Mouse (Mus musculus): Measurements from ENCODE around the gene Crtc2.
"Not testable (repeated sequence)": the region's sequence is repeated elsewhere in the genome, so short reads cannot be mapped to it uniquely, and the experiment has no call there.

The Crtc2 gene

DNA sequence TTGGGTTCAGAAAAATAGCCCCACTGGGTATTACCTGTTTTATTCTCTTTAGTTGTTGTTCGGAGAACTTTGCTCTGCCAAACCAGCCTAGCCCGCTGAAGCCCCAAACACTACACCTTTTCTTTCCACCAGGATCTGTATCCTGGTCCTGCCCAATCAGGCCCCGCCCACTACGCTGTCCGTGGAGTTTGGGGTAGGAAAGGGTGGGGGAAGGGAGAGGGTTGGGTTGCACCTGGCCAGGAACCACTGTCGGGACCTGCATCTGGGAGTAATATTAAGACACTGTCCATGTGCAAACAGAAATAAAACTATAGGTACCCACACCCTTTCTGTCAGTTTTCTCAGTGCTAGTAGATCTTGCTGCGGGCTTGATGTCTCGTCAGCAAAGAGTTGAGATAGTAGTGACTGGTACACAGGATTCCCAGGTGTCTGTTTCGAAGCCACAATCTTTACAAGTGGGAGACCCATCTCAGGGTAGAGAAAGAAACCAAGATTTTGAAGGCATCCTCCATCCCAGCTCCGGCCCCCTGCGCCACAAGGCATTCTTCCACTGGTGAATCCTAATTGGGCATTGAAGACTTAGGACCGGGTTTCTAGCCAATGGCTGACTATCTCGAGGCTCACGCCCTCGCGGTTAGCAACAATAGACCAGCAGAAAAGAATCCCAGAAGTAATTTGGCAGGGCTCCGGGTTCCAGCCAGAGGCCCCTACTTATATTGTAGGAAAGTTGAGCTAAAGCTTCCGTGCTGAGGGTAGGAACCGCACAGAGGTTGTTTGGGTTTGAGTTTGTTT is 10.8 kb upstream of the Crtc2 start, which contains the start of gene Creb3l4:
Gene Creb3l4, minus strand, starts transcription at position 529 of the 792 bp plus-strand sequence.
- no peak for DNase-seq

DNA sequence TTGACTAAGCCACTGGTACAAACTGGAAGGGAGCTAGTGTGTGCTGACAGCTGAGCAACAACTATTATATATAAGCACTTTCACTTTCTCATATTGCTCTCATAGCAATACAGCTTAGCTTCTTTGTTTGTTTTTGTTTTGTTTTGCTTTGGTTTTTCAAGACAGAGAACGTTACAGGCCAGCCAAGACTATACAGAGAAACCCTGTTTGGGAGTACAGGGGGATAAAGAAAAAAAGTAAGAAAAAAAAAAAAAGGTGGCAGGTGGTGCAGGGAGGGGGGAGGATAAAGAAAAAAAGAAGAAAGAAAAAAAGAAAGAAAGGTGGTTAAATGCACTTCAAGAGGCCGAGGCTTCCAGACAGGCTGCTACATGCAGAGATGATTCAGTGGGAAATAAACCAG is 8.6 kb upstream of the Crtc2 start:
- no peak for DNase-seq

- DNase-seq = no peak
These were observed 6.4 kb upstream of the Crtc2 start for GRCm38 (mm10) chr3:90247630-90247959.

DNA sequence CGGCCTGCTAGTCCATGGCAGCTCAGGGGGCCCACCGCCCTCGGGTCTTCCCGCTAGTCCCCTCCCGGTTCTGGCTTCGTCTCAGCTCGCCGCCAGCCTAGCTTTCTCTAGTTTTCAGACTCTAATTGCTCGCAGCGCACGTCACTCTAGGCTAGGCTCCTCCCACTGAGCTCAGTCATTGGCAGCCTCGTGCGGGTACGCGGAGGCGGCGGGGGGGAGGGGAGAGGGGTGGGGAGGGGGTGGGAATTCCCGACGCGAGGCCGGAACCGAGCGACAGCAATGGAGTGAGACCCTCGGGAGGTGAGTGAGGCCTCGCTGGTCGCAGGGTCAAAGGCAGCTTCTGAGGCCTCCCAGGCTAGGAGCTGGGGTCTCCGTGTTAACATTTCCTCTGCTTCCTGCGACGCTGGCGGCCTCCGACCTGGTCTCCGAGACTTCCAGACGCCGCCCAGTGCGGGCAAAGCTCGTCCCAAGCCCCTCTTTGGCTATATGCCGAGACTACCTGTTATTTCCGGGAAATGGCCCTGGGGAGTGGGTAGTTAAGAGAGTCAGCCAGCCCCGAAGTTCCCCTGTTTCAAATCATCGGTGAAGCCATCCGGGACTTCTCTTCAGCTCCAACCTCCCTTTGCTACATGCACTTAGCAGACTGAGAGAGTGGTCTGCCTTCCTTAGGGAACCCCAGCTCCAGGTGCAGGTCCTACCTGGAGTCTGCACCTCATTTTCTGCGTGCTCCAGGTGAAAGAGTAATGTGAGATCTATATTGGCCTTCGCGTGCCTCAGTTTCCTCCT is 5.8 kb upstream of the Crtc2 start, which contains the start of gene Slc39a1:
Gene Slc39a1, plus strand, starts transcription at position 213 of the 786 bp plus-strand sequence.
- DNase-seq = peak; percentile 96

GRCm38 (mm10) chr3:90248746-90249100 is 5.2 kb upstream of the Crtc2 start:
- no peak for DNase-seq

- DNase-seq = no peak
These were observed 3.2 kb upstream of the Crtc2 start for GRCm38 (mm10) chr3:90250791-90251190.

GRCm38 (mm10) chr3:90251731-90252226 is 2.2 kb upstream of the Crtc2 start:
- not testable (repeated sequence) for DNase-seq

- not testable (repeated sequence) for DNase-seq
These were observed 1.3 kb upstream of the Crtc2 start for GRCm38 (mm10) chr3:90252659-90253058.

- DNase-seq = not testable (repeated sequence)
These were observed 789 bp upstream of the Crtc2 start for GRCm38 (mm10) chr3:90253174-90253573.

DNA sequence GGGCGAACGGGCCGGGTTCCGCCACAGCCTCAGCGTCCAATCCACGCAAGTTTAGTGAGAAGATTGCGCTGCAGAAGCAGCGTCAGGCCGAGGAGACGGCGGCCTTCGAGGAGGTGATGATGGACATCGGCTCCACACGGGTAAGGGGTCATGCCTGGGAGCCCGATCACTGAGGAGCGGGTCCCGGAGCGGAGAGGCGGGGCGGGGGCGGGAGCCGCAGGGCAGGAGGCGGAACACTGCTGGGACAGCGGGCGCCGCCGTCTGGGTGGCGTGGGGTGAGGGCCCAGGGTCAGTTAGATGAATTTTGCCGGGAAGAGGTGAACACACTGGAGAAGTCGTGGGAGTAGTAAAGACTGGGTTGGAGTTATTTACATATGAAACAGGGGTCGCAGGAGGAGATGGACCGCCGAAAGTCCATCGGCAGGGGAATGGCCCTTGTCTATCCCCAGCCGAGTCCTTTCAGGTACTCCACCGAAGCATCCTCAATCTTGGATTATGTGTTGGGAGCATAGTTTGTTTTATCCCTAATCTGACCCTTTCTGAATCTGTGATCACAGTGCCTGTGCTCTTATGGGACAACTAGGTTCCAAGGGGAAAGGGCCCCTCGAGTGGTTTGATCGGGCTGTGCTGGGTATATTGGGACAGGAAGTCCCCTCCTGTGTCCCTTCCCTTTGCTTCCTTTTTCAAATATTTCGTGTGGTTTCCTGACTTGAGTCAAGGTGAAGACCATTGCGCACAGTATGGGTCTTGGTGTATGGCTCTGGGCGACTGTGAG is 643 bp downstream of the Crtc2 start:
- no peak for DNase-seq

DNA sequence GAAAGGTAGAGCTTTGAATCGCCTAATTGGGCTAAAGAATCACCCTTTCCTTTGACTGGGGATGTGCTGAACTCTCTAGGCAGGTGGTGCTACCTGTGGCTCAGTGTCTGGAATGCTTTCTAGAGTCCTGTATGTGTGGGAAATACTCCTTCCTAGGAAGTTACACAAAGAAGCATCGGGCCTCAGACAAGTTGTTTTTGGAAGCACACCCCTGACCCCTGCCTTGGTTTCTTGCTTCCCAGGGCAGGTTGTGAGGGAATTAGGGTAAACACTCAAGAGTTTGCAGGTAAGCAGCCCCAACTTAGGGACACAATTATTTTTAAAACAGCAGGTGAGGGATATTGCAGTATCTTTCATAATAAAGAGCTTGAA is 1.2 kb downstream of the Crtc2 start:
- no peak for DNase-seq

DNA sequence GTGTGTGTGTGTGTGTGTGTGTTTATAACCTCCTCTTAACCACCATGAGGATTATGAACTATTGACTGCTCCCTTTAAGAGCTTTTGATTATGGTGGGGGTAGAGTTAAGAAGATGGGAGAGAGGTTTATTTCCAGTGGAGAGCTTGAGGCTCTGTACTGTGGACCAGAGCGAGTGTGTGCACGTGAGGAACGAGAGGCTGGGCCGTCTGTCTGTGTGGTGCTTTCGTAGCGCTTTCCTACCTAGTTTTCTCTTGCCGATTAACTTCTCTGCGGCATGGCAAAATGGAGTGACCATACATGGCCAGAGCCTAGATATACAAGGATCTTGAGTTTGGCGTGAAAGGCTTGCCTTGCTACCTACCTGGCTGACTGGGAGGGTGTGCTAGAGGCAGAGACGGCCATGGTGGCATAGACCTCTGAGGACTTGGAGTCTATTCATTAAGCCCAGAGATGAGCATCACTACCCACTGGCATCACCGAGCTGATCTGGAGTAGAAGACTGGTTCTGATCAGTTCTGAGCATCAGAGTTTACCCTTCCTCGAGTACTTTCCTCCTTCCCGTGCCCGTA is 1.9 kb downstream of the Crtc2 start:
- no peak for DNase-seq

GRCm38 (mm10) chr3:90256731-90257530 is 3.0 kb downstream of the Crtc2 start:
- DNase-seq = peak; percentile 60

- peak; percentile 71 for DNase-seq
These were observed 4.6 kb downstream of the Crtc2 start for GRCm38 (mm10) chr3:90258521-90258920.

- no peak for DNase-seq
These were observed 9.3 kb downstream of the Crtc2 start for GRCm38 (mm10) chr3:90263121-90263771.

GRCm38 (mm10) chr3:90264687-90265033 is 10.7 kb downstream of the Crtc2 start:
- no peak for DNase-seq

GRCm38 (mm10) chr3:90265034-90265931 is 11.3 kb downstream of the Crtc2 start, which contains the start of gene Dennd4b:
TSS of gene Dennd4b (plus strand) at chr3:90265185.
- peak; percentile 91 for DNase-seq

DNA sequence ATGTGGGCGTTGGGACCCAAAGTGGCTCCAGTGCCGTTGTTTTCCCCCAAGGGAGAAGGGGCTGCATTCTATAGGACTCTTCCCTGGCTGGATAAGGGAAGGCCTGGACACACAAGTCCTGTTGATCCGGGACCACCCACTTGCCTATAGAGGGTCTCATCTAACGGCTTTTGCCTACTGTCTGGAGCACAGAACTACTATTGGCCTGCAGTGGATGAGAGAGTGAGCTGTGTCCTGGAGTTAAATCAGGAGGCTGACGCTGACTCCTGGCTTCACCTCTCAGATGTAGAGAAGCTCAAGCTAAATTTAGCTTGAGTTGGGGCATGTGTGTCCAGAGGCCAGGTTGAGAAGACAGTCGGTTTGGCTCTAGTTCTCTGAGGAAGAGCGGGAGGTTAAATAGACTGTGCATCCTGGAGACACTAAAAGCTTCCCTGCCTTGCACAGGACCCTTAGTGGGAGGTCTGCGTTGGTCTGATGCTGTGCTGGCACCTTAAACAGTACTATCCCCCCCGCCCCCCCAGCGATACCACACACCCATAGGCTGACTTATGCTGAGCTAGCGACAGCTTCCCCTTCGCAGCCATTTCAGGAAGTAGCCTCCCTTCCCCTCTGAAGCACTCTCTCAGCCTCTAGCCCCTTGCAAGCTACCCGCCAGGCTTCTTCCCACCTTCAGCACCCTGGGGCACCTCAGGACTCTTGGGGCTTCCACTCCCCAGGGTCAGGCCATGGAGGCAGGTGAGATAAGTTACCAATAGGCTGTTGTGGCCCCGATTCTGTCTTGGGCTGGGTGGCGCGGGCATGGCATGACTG is 12.2 kb downstream of the Crtc2 start:
- DNase-seq = no peak
